Mouse (Mus musculus): Measurements from ENCODE around the gene Hoxb9. TPM values are rescaled to one million over a fixed set of nuclear protein-coding genes. Genes with fewer than 3 reads are reported as not detected.

The Hoxb9 gene
- polyA plus RNA-seq, 1 experiment, result 0.14 TPM

DNA sequence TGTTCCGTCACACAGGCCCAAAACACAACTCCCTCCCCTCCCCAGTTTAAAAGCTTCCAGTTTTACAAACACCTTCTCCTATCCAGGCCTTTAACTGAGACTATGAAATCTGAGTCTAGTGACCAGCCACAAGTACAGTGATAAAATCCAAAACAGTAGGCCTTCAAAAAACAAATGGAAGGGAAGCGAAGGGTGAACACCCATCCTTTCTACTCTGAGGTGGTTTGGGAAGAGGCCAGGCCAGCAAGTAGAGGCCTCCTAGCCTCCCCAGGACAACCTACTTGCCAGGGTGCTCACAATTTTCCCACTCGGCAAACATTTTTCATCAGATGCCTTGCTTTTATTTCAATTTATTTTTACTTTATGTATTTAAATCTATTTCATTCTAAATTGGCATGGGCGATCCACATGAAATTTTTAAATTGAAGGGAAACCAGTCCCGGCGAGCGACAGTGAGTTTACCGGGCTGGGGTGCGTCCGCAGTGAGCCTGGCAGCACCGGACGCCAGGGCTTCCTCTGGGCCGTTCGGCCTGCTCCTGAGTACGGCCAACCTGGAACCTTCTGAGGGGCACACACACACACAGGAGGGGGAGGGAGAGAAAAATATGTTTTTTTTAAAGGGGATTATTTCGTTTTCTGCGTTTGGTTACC, 19.6 kb downstream of the Hoxb9 start:
- Histone ChIP-seq H3K27me3 (ENCODE audit: control insufficient read depth, insufficient read depth, low read length) (peaks cover 66% of the 10 kb centered on the region), H3K27ac (ENCODE audit: insufficient read depth, low read depth, low read length) (no peak overlapping the region), H3K36me3 (ENCODE audit: control insufficient read depth, insufficient read depth, low read length) (no peaks in the 10 kb centered on the region), H3K4me1 (ENCODE audit: control insufficient read depth, insufficient read depth, insufficient read length, low read length) (peaks cover 3% of the 10 kb centered on the region; the same call in 1 of the 2 replicates), H3K4me3 (ENCODE audit: low read depth, low read length) (no peak overlapping the region)
- TF ChIP-seq CTCF (IDR thresholded peaks at IDR 0.05; ENCODE audit: extremely low read depth, insufficient read length, insufficient replicate concordance, low read depth, low read length) (no peak), POLR2A (IDR thresholded peaks at IDR 0.05; ENCODE audit: low read depth, low read length) (no peak)
- WGBS, result 41% methylated on average over 17 of the region's 17 CpGs

DNA sequence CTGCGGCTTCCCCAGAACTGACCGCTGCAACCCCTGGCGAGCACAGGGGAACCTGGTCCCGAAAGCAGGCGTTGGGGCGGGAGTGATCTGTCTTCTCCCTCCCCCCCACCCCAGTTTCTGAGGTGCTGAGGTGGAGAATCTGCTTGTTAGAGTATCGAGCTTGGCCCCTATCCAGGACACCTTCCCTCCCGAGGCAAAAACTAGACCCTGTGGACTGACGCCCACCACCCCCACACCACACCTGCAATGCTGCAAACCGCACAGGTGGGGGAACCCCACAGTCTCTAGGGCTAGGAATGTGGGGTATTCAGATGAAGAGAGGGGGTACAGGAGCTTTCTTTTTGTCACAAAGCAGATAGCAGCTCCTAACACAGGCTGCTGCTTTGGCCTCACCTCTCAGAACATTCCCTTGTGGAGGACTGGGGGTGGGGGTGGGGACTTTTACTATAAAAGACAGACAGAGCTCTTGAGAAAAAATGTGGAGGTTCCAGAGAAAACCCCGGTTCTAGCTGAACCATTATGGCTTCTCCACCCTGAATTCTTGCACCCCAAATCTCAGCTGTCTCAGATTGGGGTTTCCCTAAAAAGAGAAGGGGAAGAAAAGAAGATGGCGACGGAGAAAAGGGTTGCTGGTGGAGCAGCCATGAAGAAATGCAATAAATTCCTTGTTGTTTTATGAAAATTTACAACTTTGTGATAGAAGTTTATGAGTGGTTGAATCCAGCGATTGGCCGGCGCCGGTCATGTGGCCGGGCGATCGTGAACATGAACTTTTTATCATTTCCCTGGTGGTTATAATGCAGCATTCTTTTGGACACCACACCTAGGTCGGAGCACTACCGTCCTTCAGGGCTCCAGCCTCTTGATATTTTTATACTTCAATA, 20.7 kb downstream of the Hoxb9 start, which contains the start of gene Hoxb6:
Hoxb6 (plus strand) TSS at position 796 of the 884 bp plus-strand sequence.
- Histone ChIP-seq H3K4me1 (ENCODE audit: control insufficient read depth, insufficient read depth, insufficient read length, low read length) (peaks cover 3% of the 10 kb centered on the region; the same call in 1 of the 2 replicates), H3K4me3 (ENCODE audit: low read depth, low read length) (peak within 1 kb of the TSS; percentile 66), H3K27me3 (ENCODE audit: control insufficient read depth, insufficient read depth, low read length) (peaks cover 63% of the 10 kb centered on the region), H3K36me3 (ENCODE audit: control insufficient read depth, insufficient read depth, low read length) (no peaks in the 10 kb centered on the region), H3K27ac (ENCODE audit: insufficient read depth, low read depth, low read length) (peak within 1 kb of the TSS; percentile 63)
- WGBS, result 12% methylated on average over 22 of the region's 22 CpGs
- no peak for TF ChIP-seq CTCF (IDR thresholded peaks at IDR 0.05; ENCODE audit: extremely low read depth, insufficient read length, insufficient replicate concordance, low read depth, low read length)
- TF ChIP-seq POLR2A (IDR thresholded peaks at IDR 0.05; ENCODE audit: low read depth, low read length), result no peak

DNA sequence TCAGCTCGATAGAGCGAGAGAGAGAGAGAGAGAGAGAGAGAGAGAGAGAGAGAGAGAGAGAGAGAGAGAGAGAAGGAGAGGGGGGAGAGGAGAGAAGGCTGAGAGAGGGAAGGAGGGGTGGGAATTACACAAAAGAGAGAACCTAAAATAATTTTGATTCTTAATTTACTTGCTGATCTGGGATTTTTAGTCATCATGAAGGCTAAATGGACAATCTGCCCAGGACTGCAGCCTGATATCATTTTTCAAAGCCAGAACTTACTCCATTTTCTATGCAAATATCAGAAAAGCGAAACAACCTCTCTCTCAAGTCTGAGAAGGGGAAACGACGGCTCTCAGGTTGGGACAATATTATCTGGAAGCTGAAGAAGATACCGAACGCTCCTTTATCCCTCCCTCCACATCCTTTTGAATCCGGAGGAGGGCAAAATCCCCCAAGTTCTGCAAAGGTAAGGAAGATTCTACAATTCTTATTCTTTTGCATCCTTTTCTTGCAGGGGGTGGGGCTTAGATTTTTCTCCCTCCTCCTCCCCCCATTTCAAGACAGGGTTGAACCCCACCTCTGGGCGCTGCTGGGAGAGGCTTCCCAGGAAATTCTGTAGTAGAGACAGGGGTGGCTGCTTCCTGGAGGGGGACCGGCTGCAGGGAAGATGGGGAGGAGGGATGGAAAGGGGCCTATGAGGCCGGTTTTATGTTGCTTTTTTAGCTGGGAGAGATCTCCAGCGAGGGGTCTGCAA, 21.5 kb downstream of the Hoxb9 start:
- Histone ChIP-seq H3K4me1 (ENCODE audit: control insufficient read depth, insufficient read depth, insufficient read length, low read length) (peaks cover 3% of the 10 kb centered on the region; the same call in 1 of the 2 replicates), H3K27me3 (ENCODE audit: control insufficient read depth, insufficient read depth, low read length) (peaks cover 62% of the 10 kb centered on the region), H3K4me3 (ENCODE audit: low read depth, low read length) (peak overlapping the region; percentile 66), H3K36me3 (ENCODE audit: control insufficient read depth, insufficient read depth, low read length) (no peaks in the 10 kb centered on the region), H3K27ac (ENCODE audit: insufficient read depth, low read depth, low read length) (peak overlapping the region; percentile 63)
- TF ChIP-seq CTCF (IDR thresholded peaks at IDR 0.05; ENCODE audit: extremely low read depth, insufficient read length, insufficient replicate concordance, low read depth, low read length), result no peak
- TF ChIP-seq POLR2A (IDR thresholded peaks at IDR 0.05; ENCODE audit: low read depth, low read length), result no peak
- 7% methylated on average over 12 of the region's 12 CpGs for WGBS

DNA sequence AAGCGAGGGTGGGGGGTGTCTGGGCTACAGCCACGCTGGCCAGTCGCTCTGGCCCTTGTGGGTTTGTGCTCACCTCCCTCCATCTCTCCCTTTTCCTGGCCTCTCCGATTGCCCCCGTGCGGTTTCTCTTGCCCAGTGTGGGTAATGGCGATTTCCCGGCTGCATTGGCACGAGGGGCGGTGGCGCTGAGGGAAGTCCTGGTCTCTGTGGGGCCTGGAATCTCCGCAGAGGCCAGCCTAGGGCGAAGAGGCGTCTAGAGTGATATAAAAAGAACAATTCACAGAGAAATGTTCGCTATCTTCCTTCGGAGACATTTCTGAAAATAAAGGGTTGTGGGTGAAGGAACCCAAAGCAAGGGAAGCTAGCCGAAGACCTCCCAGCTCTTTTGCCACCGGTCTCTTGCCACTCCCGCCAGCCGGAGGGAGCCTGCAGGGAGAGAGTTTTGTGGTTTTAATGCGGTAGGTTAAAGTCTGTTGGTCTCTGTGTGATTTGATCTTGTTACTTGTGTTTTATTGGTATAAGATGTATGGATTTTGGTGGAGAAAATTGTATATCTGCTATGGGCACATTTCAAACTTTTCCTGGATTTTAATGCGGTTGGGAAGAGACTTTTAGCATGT, 22.2 kb downstream of the Hoxb9 start:
- H3K36me3 ChIP-seq (ENCODE audit: control insufficient read depth, insufficient read depth, low read length), result no peaks in the 10 kb centered on the region
- TF ChIP-seq CTCF (IDR thresholded peaks at IDR 0.05; ENCODE audit: extremely low read depth, insufficient read length, insufficient replicate concordance, low read depth, low read length), result 0 out of 2 replicates have a peak, but pooled peaks have one; percentile 6
- no peak for TF ChIP-seq POLR2A (IDR thresholded peaks at IDR 0.05; ENCODE audit: low read depth, low read length)
- H3K27me3 ChIP-seq (ENCODE audit: control insufficient read depth, insufficient read depth, low read length), result peaks cover 61% of the 10 kb centered on the region
- peak overlapping the region; percentile 25; the same call in 1 of the 2 replicates for H3K27ac ChIP-seq (ENCODE audit: insufficient read depth, low read depth, low read length)
- peaks cover 3% of the 10 kb centered on the region; the same call in 1 of the 2 replicates for H3K4me1 ChIP-seq (ENCODE audit: control insufficient read depth, insufficient read depth, insufficient read length, low read length)
- 8% methylated on average over 22 of the region's 22 CpGs for WGBS
- H3K4me3 ChIP-seq (ENCODE audit: low read depth, low read length), result peak overlapping the region; percentile 66

DNA sequence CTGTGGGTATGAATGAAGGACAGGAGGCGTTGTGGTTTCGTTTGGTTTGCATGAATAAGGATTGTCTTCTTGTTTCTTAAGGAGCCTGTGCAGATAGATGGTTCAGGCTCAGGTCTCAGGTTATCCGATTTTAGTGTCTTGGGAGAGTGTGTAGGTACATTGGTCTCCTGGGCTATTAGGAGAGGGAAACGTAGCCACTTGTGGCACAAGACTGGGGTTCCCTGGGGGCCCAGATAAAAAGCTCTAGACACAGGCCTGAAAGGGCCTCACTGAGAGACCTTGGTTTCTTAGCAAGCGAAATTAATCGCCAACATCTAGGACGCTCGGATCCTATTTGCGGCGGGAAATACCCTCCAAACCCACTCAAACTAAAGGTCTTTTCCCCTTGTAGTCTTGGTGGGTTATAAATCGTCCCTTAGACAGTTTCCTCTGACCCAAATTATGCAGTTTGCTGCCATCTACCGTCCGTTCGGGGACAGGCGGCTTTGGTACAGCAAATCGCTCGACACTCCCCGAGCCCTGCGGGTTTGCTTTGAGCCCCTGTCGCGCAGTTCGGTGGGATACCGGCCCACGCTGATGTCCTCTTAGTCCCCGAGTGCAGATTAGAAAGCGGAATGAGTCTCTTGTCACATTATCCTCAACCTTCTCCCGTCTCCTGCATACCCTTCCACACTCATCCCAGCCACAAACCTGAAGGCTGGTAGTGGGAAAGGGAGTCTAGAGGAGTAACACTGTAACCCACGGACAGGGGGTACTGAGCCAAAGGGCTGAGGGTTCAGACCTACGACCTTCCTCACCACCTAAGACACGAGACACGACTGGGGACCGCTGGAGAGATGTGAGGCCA, 23.2 kb downstream of the Hoxb9 start:
- no peak overlapping the region for H3K27ac ChIP-seq (ENCODE audit: insufficient read depth, low read depth, low read length)
- peaks cover 65% of the 10 kb centered on the region for H3K27me3 ChIP-seq (ENCODE audit: control insufficient read depth, insufficient read depth, low read length)
- H3K4me1 ChIP-seq (ENCODE audit: control insufficient read depth, insufficient read depth, insufficient read length, low read length), result peaks cover 5% of the 10 kb centered on the region; the same call in 1 of the 2 replicates
- no peak for TF ChIP-seq POLR2A (IDR thresholded peaks at IDR 0.05; ENCODE audit: low read depth, low read length)
- peak; percentile 67; the same call in 1 of the 2 replicates for TF ChIP-seq CTCF (IDR thresholded peaks at IDR 0.05; ENCODE audit: extremely low read depth, insufficient read length, insufficient replicate concordance, low read depth, low read length)
- H3K4me3 ChIP-seq (ENCODE audit: low read depth, low read length), result peak overlapping the region; percentile 50
- 2% methylated on average over 32 of the region's 32 CpGs for WGBS
- H3K36me3 ChIP-seq (ENCODE audit: control insufficient read depth, insufficient read depth, low read length), result no peaks in the 10 kb centered on the region
